Mouse (Mus musculus): ENCODE results near the gene Tcf7l1.
"Not testable (repeated sequence)": the region's sequence is repeated elsewhere in the genome, so short reads cannot be mapped to it uniquely, and the experiment has no call there.

Tcf7l1 gene

GRCm38 (mm10) chr6:72788892-72789699 lies at the start of gene Tcf7l1:
Gene Tcf7l1, minus strand, starts transcription at chr6:72789254.
- peak; percentile 57 to 73 for DNase-seq (ENCODE audit: low spot score in 2 of 2)

GRCm38 (mm10) chr6:72837756-72838155 lies 48.7 kb upstream of the Tcf7l1 start:
- DNase-seq (ENCODE audit: low spot score in 2 of 2), result no peak

- no peak for DNase-seq (ENCODE audit: low spot score in 2 of 2)
These were observed 45.5 kb upstream of the Tcf7l1 start for GRCm38 (mm10) chr6:72834518-72834917.

GRCm38 (mm10) chr6:72831858-72832257 lies 42.8 kb upstream of the Tcf7l1 start:
- DNase-seq (ENCODE audit: low spot score in 2 of 2), result no peak

GRCm38 (mm10) chr6:72831276-72831675 lies 42.2 kb upstream of the Tcf7l1 start:
- peak; percentile 18 to 29 for DNase-seq (ENCODE audit: low spot score in 2 of 2)

DNA sequence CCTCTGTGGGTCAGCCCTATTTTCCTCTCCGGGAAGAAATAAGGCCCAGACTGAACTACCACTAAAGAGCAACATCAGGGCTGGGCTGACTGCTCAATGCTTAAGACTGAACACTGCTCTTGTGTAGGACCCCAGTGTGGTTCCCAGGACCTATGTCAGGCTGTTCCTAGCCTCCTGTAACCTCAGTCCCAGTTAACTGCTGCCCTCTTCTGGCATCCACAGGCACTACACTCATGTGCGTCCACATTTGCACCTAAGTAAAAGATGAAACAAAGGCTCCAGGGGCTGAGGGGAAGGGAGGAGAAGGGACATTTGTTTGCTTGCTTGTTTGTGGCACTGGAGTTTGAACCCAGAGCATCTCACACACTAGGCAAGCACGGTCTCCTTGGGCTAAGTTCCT lies 39.8 kb upstream of the Tcf7l1 start:
- no peak for DNase-seq (ENCODE audit: low spot score in 2 of 2)

- not testable (repeated sequence) for DNase-seq (ENCODE audit: low spot score in 2 of 2)
These were observed 39.0 kb upstream of the Tcf7l1 start for GRCm38 (mm10) chr6:72828037-72828436.

DNA sequence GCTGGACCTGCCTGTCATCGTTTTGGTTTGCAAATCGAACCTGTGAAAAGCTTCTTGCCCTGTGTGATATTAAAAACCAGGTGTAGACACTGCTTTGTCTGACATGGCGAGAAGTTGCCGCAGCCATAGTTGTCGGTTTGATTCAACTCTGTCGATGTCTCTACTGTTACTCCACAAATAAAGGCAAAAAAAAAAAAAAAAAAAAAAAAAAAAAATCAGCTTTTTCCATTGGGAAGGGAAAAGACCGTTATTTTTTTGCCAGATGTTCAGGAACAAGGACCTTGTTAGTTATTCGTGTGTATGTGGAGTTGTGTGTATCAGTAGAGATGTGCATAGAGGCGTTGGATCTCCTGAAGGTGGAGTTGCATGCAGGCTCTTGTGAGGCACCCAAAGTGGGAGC lies 36.7 kb upstream of the Tcf7l1 start:
- DNase-seq (ENCODE audit: low spot score in 2 of 2), result no peak

- no peak for DNase-seq (ENCODE audit: low spot score in 2 of 2)
These were observed 36.1 kb upstream of the Tcf7l1 start for GRCm38 (mm10) chr6:72824971-72825737.

GRCm38 (mm10) chr6:72813456-72813855 lies 24.4 kb upstream of the Tcf7l1 start:
- no peak for DNase-seq (ENCODE audit: low spot score in 2 of 2)

GRCm38 (mm10) chr6:72810248-72810647 lies 21.2 kb upstream of the Tcf7l1 start:
- no peak for DNase-seq (ENCODE audit: low spot score in 2 of 2)

GRCm38 (mm10) chr6:72809522-72810149 lies 20.6 kb upstream of the Tcf7l1 start:
- no peak for DNase-seq (ENCODE audit: low spot score in 2 of 2)

DNA sequence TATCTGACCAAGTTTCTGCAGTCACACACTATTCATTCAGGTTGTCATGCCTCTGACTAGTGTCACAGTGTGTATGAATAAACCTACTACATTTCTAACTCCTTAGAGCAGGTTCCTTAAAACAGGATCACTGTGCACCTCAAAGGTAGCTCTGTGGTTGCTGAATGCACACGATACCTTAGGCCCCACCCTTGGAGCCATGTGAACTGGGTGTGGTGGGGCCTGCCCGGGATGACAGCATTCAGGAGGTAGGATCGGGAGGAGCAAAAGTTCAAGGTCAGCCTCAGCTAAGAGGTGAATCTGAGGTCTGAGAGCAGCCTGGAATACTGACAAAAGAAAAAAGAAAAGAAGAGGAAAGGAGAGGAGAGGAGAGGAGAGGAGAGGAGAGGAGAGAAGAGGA lies 19.3 kb upstream of the Tcf7l1 start:
- no peak for DNase-seq (ENCODE audit: low spot score in 2 of 2)

DNA sequence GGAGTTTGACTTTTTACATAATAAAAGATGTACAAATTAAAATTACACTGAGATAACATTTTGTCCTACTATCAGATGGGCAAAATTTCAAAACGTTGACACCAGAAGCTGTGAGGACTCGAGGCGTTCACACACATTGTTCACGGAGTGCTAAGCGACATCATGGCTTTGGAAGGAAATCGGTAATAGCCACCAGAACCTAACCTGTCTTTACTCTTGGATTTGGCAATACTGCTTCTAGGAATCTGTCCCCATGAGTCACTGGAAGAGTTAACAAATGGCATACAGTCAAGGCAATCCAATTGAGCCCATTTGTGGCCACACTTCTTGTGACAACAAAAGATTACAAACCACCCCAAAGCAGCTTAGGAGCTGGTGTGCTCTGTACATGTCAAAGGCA lies 14.6 kb upstream of the Tcf7l1 start:
- no peak for DNase-seq (ENCODE audit: low spot score in 2 of 2)

- no peak for DNase-seq (ENCODE audit: low spot score in 2 of 2)
These were observed 13.1 kb upstream of the Tcf7l1 start for GRCm38 (mm10) chr6:72802119-72802518.

GRCm38 (mm10) chr6:72800641-72801040 lies 11.6 kb upstream of the Tcf7l1 start:
- no peak for DNase-seq (ENCODE audit: low spot score in 2 of 2)

DNA sequence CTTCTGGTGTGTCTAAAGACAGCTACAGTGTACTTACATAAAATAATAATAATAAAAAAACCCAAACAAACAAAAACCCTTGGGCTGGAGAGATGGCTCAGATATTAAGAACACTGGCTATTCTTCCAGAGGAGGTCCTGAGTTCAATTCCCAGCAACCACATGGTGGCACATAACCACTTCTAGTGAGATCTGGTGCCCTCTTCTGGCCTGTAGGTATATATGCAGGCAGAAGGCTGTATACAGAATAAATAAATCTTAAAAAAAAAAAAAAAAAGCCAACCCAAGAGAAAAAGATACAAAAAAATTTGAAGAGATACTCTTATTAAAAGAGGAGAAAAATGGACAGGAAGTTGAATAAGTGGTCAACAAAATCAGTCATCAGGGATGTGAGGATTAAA lies 8.7 kb upstream of the Tcf7l1 start:
- no peak for DNase-seq (ENCODE audit: low spot score in 2 of 2)

DNA sequence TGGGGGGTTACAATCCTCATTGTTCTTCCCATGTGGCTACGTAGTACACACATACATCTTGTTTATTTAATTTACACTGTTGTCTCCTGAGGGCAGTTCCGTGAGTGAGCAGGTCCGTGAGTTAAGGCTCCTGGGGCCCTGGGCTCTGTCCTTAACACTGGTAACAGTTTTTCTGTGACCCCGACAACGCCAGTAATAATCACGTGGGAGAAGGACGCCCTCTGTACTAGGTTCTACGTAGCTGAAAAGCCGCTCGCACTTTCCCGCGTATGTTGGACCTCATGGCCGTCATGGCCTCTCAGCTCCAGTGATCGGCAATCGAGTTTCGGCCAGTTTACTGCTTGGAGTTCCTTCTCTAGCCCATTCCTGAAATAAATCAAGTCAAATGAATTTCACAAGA lies 6.4 kb upstream of the Tcf7l1 start:
- DNase-seq (ENCODE audit: low spot score in 2 of 2), result no peak

- DNase-seq (ENCODE audit: low spot score in 2 of 2), result no peak
These were observed 5.8 kb upstream of the Tcf7l1 start for GRCm38 (mm10) chr6:72794870-72795269.

- DNase-seq (ENCODE audit: low spot score in 2 of 2), result no peak
These were observed 3.6 kb upstream of the Tcf7l1 start for GRCm38 (mm10) chr6:72792641-72793040.

- DNase-seq (ENCODE audit: low spot score in 2 of 2), result peak in 1 of 2 experiments; percentile 10
These were observed 834 bp downstream of the Tcf7l1 start for GRCm38 (mm10) chr6:72787948-72788891.
